Mouse (Mus musculus): Measurements from ENCODE around the gene Gm3239. TPM values are rescaled to one million over a fixed set of nuclear protein-coding genes. Genes with fewer than 3 reads are reported as not detected.
A peak's percentile ranks its signal among the peaks of the same experiment; 100 is the strongest.
"Not testable (repeated sequence)": the region's sequence is repeated elsewhere in the genome, so short reads cannot be mapped to it uniquely, and the experiment has no call there.

Gene Gm3239
- total RNA-seq (2014; rRNA removed) (0.63 and 4.5 TPM in 2 replicates), polyA plus RNA-seq (2015; fragmentation: Nextera tagmentation; extraction: Ambion mirVana) (0.79 and 1.3 TPM in 2 replicates)

- H3K4me1 ChIP-seq (ENCODE audit: insufficient read depth, low read length); H3K27ac ChIP-seq; H3K9me3 ChIP-seq (ENCODE audit: low read length); H3K27me3 ChIP-seq (ENCODE audit: insufficient read depth, low read length); H3K4me3 ChIP-seq (ENCODE audit: low read length); H3K4me2 ChIP-seq (ENCODE audit: low read depth, low read length); ATAC-seq; H3K36me3 ChIP-seq (ENCODE audit: insufficient read depth, low read length); H3K9ac ChIP-seq (replicated peaks; ENCODE audit: low read length); DNase-seq (ENCODE audit: low spot score): not testable (repeated sequence)
- WGBS: no CpG with 5 or more reads among the region's 2 CpGs
Observed at GRCm38 (mm10) chr14:4663892-4664291, at the start of gene Gm3239. Gene Gm3239 (plus strand): TSS chr14:4664192.

- H3K4me1 ChIP-seq (ENCODE audit: insufficient read depth, low read length); H3K4me2 ChIP-seq (ENCODE audit: low read depth, low read length); H3K9me3 ChIP-seq (ENCODE audit: low read length); H3K4me3 ChIP-seq (ENCODE audit: low read length); H3K27me3 ChIP-seq (ENCODE audit: insufficient read depth, low read length); H3K9ac ChIP-seq (replicated peaks; ENCODE audit: low read length); H3K36me3 ChIP-seq (ENCODE audit: insufficient read depth, low read length); ATAC-seq; H3K27ac ChIP-seq; DNase-seq (ENCODE audit: low spot score): not testable (repeated sequence)
- no CpG with 5 or more reads among the region's 2 CpGs for WGBS
Observed at GRCm38 (mm10) chr14:4632052-4632451, 31.9 kb upstream of the Gm3239 start, which contains the start of gene Gm8159. Gene Gm8159 (plus strand): TSS chr14:4632352.

- not testable (repeated sequence) for H3K27me3 ChIP-seq (ENCODE audit: insufficient read depth, low read length); H3K36me3 ChIP-seq (ENCODE audit: insufficient read depth, low read length); H3K9me3 ChIP-seq (ENCODE audit: low read length); ATAC-seq; H3K27ac ChIP-seq; H3K4me1 ChIP-seq (ENCODE audit: insufficient read depth, low read length); H3K9ac ChIP-seq (replicated peaks; ENCODE audit: low read length)
- Histone ChIP-seq H3K4me2 (ENCODE audit: low read depth, low read length) (peak overlapping the region; percentile 46; the same call in 1 of the 2 replicates), H3K4me3 (ENCODE audit: low read length) (peak overlapping the region; percentile 27)
- peak; percentile 35 for TF ChIP-seq CTCF (IDR thresholded peaks at IDR 0.05; ENCODE audit: low read depth)
- WGBS: 3% methylated on average over 16 of the region's 18 CpGs
- peak; percentile 1 for DNase-seq (ENCODE audit: low spot score)
Observed at GRCm38 (mm10) chr14:4649309-4649708, 14.7 kb upstream of the Gm3239 start.

- H3K4me3 ChIP-seq (ENCODE audit: low read length); H3K27me3 ChIP-seq (ENCODE audit: insufficient read depth, low read length); H3K36me3 ChIP-seq (ENCODE audit: insufficient read depth, low read length); H3K9me3 ChIP-seq (ENCODE audit: low read length); H3K27ac ChIP-seq; H3K9ac ChIP-seq (replicated peaks; ENCODE audit: low read length); ATAC-seq; DNase-seq (ENCODE audit: low spot score); H3K4me1 ChIP-seq (ENCODE audit: insufficient read depth, low read length); H3K4me2 ChIP-seq (ENCODE audit: low read depth, low read length): not testable (repeated sequence)
- under 1% methylated on average over 3 of the region's 9 CpGs for WGBS
- peak; percentile 58 for TF ChIP-seq CTCF (IDR thresholded peaks at IDR 0.05; ENCODE audit: low read depth)
Observed at GRCm38 (mm10) chr14:4650324-4650723, 13.7 kb upstream of the Gm3239 start.

GRCm38 (mm10) chr14:4708938-4709337 lies 44.9 kb downstream of the Gm3239 start, which contains the start of gene Gm7876:
Gene Gm7876 (plus strand): TSS chr14:4709238.
- not testable (repeated sequence) for H3K9me3 ChIP-seq (ENCODE audit: low read length); H3K36me3 ChIP-seq (ENCODE audit: insufficient read depth, low read length); H3K4me2 ChIP-seq (ENCODE audit: low read depth, low read length); DNase-seq (ENCODE audit: low spot score); H3K4me3 ChIP-seq (ENCODE audit: low read length); H3K27me3 ChIP-seq (ENCODE audit: insufficient read depth, low read length); H3K27ac ChIP-seq; H3K9ac ChIP-seq (replicated peaks; ENCODE audit: low read length); H3K4me1 ChIP-seq (ENCODE audit: insufficient read depth, low read length); ATAC-seq
- WGBS: 73% methylated on average over 1 of the region's 2 CpGs

Other genes with a start within 250 kb of the Gm3239 start
- gene Gm3164, start 248.7 kb upstream of the Gm3239 start, total RNA-seq (2014; rRNA removed): 1.1 and 1.5 TPM in 2 replicates
- gene Gm3164, start 248.7 kb upstream of the Gm3239 start, polyA plus RNA-seq (2015; fragmentation: Nextera tagmentation; extraction: Ambion mirVana): 4.1 and 6.4 TPM in 2 replicates
- 13.8 TPM in 1 of 2 replicates, not detected in the other for gene Gm3173, start 233.2 kb upstream of the Gm3239 start, total RNA-seq (2014; rRNA removed)
- gene Gm3173, start 233.2 kb upstream of the Gm3239 start, polyA plus RNA-seq (2015; fragmentation: Nextera tagmentation; extraction: Ambion mirVana): 2.0 TPM in 2 replicates
- gene Gm3182, start 182.4 kb upstream of the Gm3239 start, total RNA-seq (2014; rRNA removed): not detected in 2 replicates
- gene Gm3182, start 182.4 kb upstream of the Gm3239 start, polyA plus RNA-seq (2015; fragmentation: Nextera tagmentation; extraction: Ambion mirVana): not detected in 2 replicates
- not detected in 2 replicates for gene Gm3047, start 108.8 kb upstream of the Gm3239 start, total RNA-seq (2014; rRNA removed)
- gene Gm3047, start 108.8 kb upstream of the Gm3239 start, polyA plus RNA-seq (2015; fragmentation: Nextera tagmentation; extraction: Ambion mirVana): not detected in 2 replicates
- gene Gm8159, start 31.8 kb upstream of the Gm3239 start, total RNA-seq (2014; rRNA removed): 0.31 TPM in 1 of 2 replicates, not detected in the other
- gene Gm8159, start 31.8 kb upstream of the Gm3239 start, polyA plus RNA-seq (2015; fragmentation: Nextera tagmentation; extraction: Ambion mirVana): 0.23 TPM in 1 of 2 replicates, not detected in the other
- gene Gm7876, start 45.0 kb downstream of the Gm3239 start, total RNA-seq (2014; rRNA removed): not detected in 2 replicates
- not detected in 2 replicates for gene Gm7876, start 45.0 kb downstream of the Gm3239 start, polyA plus RNA-seq (2015; fragmentation: Nextera tagmentation; extraction: Ambion mirVana)
- gene Gm3252, start 62.6 kb downstream of the Gm3239 start, total RNA-seq (2014; rRNA removed): 0.84 and 2.4 TPM in 2 replicates
- gene Gm3252, start 62.6 kb downstream of the Gm3239 start, polyA plus RNA-seq (2015; fragmentation: Nextera tagmentation; extraction: Ambion mirVana): 2.6 and 3.2 TPM in 2 replicates
- not detected in 2 replicates for gene Gm9602, start 112.1 kb downstream of the Gm3239 start, total RNA-seq (2014; rRNA removed)
- gene Gm9602, start 112.1 kb downstream of the Gm3239 start, polyA plus RNA-seq (2015; fragmentation: Nextera tagmentation; extraction: Ambion mirVana): not detected in 2 replicates
- not detected in 2 replicates for gene Gm3269, start 173.9 kb downstream of the Gm3239 start, total RNA-seq (2014; rRNA removed)
- gene Gm3269, start 173.9 kb downstream of the Gm3239 start, polyA plus RNA-seq (2015; fragmentation: Nextera tagmentation; extraction: Ambion mirVana): not detected in 2 replicates
- gene Gm3264, start 191.4 kb downstream of the Gm3239 start, total RNA-seq (2014; rRNA removed): not detected in 2 replicates
- gene Gm3264, start 191.4 kb downstream of the Gm3239 start, polyA plus RNA-seq (2015; fragmentation: Nextera tagmentation; extraction: Ambion mirVana): 3.8 and 5.3 TPM in 2 replicates
- gene Gm3278, start 228.2 kb downstream of the Gm3239 start, total RNA-seq (2014; rRNA removed): 0.22 TPM in 1 of 2 replicates, not detected in the other
- 0.35 TPM in 1 of 2 replicates, not detected in the other for gene Gm3278, start 228.2 kb downstream of the Gm3239 start, polyA plus RNA-seq (2015; fragmentation: Nextera tagmentation; extraction: Ambion mirVana)